In the genomic region with DNA sequence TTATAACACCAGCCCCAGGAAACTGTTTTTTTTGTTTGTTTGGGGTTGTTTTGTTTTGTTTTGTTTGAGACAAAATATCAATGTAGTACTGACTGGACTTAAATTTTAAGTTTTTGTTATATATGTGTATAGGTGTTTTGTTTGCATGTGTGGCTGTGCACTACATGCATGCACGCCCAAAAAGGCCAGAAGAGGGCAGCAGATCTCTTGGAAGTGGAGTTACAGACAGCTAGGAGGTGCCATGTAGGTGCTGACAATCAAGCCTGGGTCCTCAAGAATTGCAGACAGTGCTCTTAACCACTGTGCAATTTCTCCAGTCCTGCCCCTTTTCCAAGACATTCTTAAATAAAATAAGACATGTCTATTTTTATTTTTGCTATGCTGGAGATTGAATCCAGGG, we compare ENCODE assay signal across 15 mouse cellular contexts. TPM values are rescaled to one million over a fixed set of nuclear protein-coding genes. Genes with fewer than 3 reads are reported as not detected.
DNase-seq lines count a peak whose midpoint lies in the region; ATAC-seq and TF ChIP-seq lines count a peak whose summit lies in the region.
"Had no signal": no experiment of that assay in that cellular context is flagged by ENCODE, and none has a peak within 500 bp of the region (broad histone marks: within the 10 kb centered on the region; RNA-seq: fewer than 3 reads in every experiment).

No protein-coding gene starts in this region.

- H3K9me3 ChIP-seq in kidney, embryonic 15.5 days (replicated peaks), result no peaks in the 10 kb centered on the region
- H3K9me3 ChIP-seq: heart, embryonic 13.5 days; limb, embryonic 15.5 days; midbrain, embryonic 15.5 days had no signal

- no peaks in the 10 kb centered on the region; the same call in 1 of the 2 replicates for H3K36me3 ChIP-seq in splenic B cell, adult 2 months (ENCODE audit: control insufficient read depth, insufficient read depth, low read length, poor library complexity, severe bottlenecking)
- H3K36me3 ChIP-seq in kidney, embryonic 15.5 days, result peaks cover 19% of the 10 kb centered on the region
- H3K36me3 ChIP-seq: midbrain, embryonic 15.5 days had no signal

- DNase-seq in kidney, postnatal 10 days, result peak; percentile 9
- DNase-seq in kidney, adult 9 months, result no peak
- peak; percentile 11 to 21 for DNase-seq in thymus, postnatal 36 days
- DNase-seq in thymus, adult 18-20 months, result no peak
- DNase-seq in R1 (ENCODE audit: low read depth, low spot score), result peak; percentile 75
- DNase-seq in splenic B cell, adult 2 months (ENCODE audit: low read depth, low spot score), result peak; percentile 27
- DNase-seq in lung, adult 2 months, result no peak
- DNase-seq: cerebellum, adult 8-10 months; gastrocnemius, postnatal 25 days; retina, postnatal 1 day had no signal

- H3K4me1 ChIP-seq in lung, adult 2 months (ENCODE audit: control insufficient read depth, insufficient read depth, low read length), result no peaks in the 10 kb centered on the region; the same call in 1 of the 2 replicates
- H3K4me1 ChIP-seq in kidney, embryonic 15.5 days, result no peaks in the 10 kb centered on the region
- H3K4me1 ChIP-seq: limb, embryonic 15.5 days; midbrain, embryonic 15.5 days had no signal

- no peak for TF ChIP-seq CTCF in lung, adult 2 months (IDR thresholded peaks at IDR 0.05; ENCODE audit: insufficient read depth, low read length)

- no peak overlapping the region for H3K4me2 ChIP-seq in kidney, embryonic 15.5 days
- H3K4me2 ChIP-seq: heart, embryonic 13.5 days; limb, embryonic 15.5 days; midbrain, embryonic 15.5 days had no signal

- H3K27me3 ChIP-seq in splenic B cell, adult 2 months (ENCODE audit: control insufficient read depth, insufficient read depth, low read length, poor library complexity, severe bottlenecking), result no peaks in the 10 kb centered on the region; the same call in 1 of the 2 replicates
- no peaks in the 10 kb centered on the region for H3K27me3 ChIP-seq in kidney, embryonic 15.5 days
- H3K27me3 ChIP-seq: heart, embryonic 13.5 days; limb, embryonic 15.5 days; midbrain, embryonic 15.5 days had no signal

- no peak overlapping the region for H3K27ac ChIP-seq in kidney, embryonic 15.5 days
- H3K27ac ChIP-seq: heart, embryonic 13.5 days; limb, embryonic 15.5 days; midbrain, embryonic 15.5 days had no signal

- no peak for ATAC-seq in kidney, embryonic 15.5 days (replicated peaks; ENCODE audit: low FRiP score)
- ATAC-seq: midbrain, embryonic 15.5 days had no signal

- no peak overlapping the region for H3K9ac ChIP-seq in kidney, embryonic 15.5 days
- H3K9ac ChIP-seq: heart, embryonic 13.5 days; limb, embryonic 15.5 days; midbrain, embryonic 15.5 days had no signal

- TF ChIP-seq POLR2A in lung, adult 2 months (IDR thresholded peaks at IDR 0.05; ENCODE audit: borderline replicate concordance, extremely low read depth, low read depth, low read length), result no peak

- no peak overlapping the region for H3K4me3 ChIP-seq in lung, adult 2 months (replicated peaks; ENCODE audit: extremely low read depth, low read depth, low read length)
- no peak overlapping the region for H3K4me3 ChIP-seq in kidney, embryonic 15.5 days (replicated peaks)
- H3K4me3 ChIP-seq: erythroblast, embryonic 14.5 days; heart, embryonic 13.5 days; limb, embryonic 15.5 days; midbrain, embryonic 15.5 days had no signal

- 52% methylated on average over 1 of the region's 1 CpGs for WGBS in lung, adult 2 months
- 64% methylated on average over 1 of the region's 1 CpGs for WGBS in kidney, embryonic 15.5 days

RNA-seq across cellular contexts. Expression of gene Usp45, which starts 8.1 kb away (rescaled TPM):
- 3.5 and 3.9 TPM in 2 replicates for polyA plus RNA-seq in lung, adult 2 months (2012; rRNA removed)
- 6.8 and 9.9 TPM in 2 replicates for polyA plus RNA-seq in kidney, embryonic 15.5 days (2015; fragmentation: Nextera tagmentation; extraction: Ambion mirVana)

RNA-seq across cellular contexts. Expression of gene Tstd3, which starts 8.2 kb away (rescaled TPM):
- 1.3 and 1.5 TPM in 2 replicates for polyA plus RNA-seq in lung, adult 2 months (2012; rRNA removed)
- polyA plus RNA-seq in kidney, embryonic 15.5 days (2015; fragmentation: Nextera tagmentation; extraction: Ambion mirVana), result 9.7 and 11.5 TPM in 2 replicates

RNA-seq across cellular contexts. Expression of gene Ccnc, which starts 31.4 kb away (rescaled TPM):
- polyA plus RNA-seq in lung, adult 2 months (2012; rRNA removed), result 3.7 and 6.2 TPM in 2 replicates
- polyA plus RNA-seq in kidney, embryonic 15.5 days (2015; fragmentation: Nextera tagmentation; extraction: Ambion mirVana), result 41.1 and 47.5 TPM in 2 replicates

Comparison
In these comparisons a context has a peak if more than half of its experiments do, and no peak if none do; other contexts are left out.
1. DNase-seq: peak in kidney, postnatal 10 days (single experiment), thymus, postnatal 36 days (2 of 2), R1 (single experiment) and splenic B cell, adult 2 months (single experiment); none in kidney, adult 9 months (single experiment), thymus, adult 18-20 months (0 of 2) and lung, adult 2 months (single experiment).